Mouse (Mus musculus) ES-E14 (cell line): Measurements from ENCODE around the gene Bri3.

Experiments
- MAFK ChIP-seq: IDR thresholded peaks from 2 replicates; pipeline ENCODE4 v1.6.1; 2014; ENCODE audit warnings: mild to moderate bottlenecking, low read depth, low read length, inconsistent platforms; ENCODE audit not compliant: insufficient read depth
- ZC3H11A ChIP-seq: IDR thresholded peaks from 2 replicates; pipeline ENCODE4 v1.6.1; 2012; ENCODE audit warnings: low read depth, mild to moderate bottlenecking, inconsistent platforms, low read length, borderline replicate concordance
- ZNF384 ChIP-seq: IDR thresholded peaks from 2 replicates; pipeline ENCODE4 v1.6.1; 2012; ENCODE audit warnings: low read depth, low read length, inconsistent platforms

- TF ChIP-seq ZNF384 (no peak), MAFK (no peak), ZC3H11A (no peak)
Observed at GRCm38 (mm10) chr5:144357881-144358591, 113.8 kb downstream of the Bri3 start, which contains the start of gene Baiap2l1.
